Mouse (Mus musculus) forebrain, embryonic 12.5 days (tissue): ENCODE measurements around the gene Reep6. TPM values are rescaled to one million over a fixed set of nuclear protein-coding genes. Genes with fewer than 3 reads are reported as not detected.

ENCODE experiments used
- ATAC-seq: fragments of 200-750 bp; cut with Nextera tagmentation; 2 replicates; pipeline ENCODE4 v1.8.0; 2017; ENCODE audit warnings: moderate TSS enrichment; ENCODE audit not compliant: low FRiP score
- H3K27ac ChIP-seq: fragments of 300-500 bp; sonication (generic); 2 replicates; pipeline ENCODE4 v1.5.1; 2016; ENCODE audit warnings: mild to moderate bottlenecking
- H3K27me3 ChIP-seq: fragments of 300-500 bp; sonication (generic); 2 replicates; pipeline ENCODE4 v1.6.1; 2016; ENCODE audit warnings: mild to moderate bottlenecking
- H3K36me3 ChIP-seq: fragments of 300-500 bp; sonication (generic); replicated peaks from 2 replicates; pipeline ENCODE4 v1.6.1; 2016; ENCODE audit warnings: mild to moderate bottlenecking
- H3K4me1 ChIP-seq: fragments of 300-500 bp; sonication (generic); 2 replicates; pipeline ENCODE4 v1.6.1; 2016
- H3K4me2 ChIP-seq: fragments of 300-500 bp; sonication (generic); 2 replicates; pipeline ENCODE4 v1.6.1; 2016; ENCODE audit warnings: mild to moderate bottlenecking, moderate library complexity
- H3K4me3 ChIP-seq: fragments of 300-500 bp; sonication (generic); replicated peaks from 2 replicates; pipeline ENCODE4 v1.5.1; 2016; ENCODE audit warnings: mild to moderate bottlenecking
- H3K9ac ChIP-seq: fragments of 300-500 bp; sonication (generic); 2 replicates; pipeline ENCODE4 v1.6.1; 2016; ENCODE audit warnings: mild to moderate bottlenecking
- H3K9me3 ChIP-seq: fragments of 300-500 bp; sonication (generic); 2 replicates; pipeline ENCODE4 v1.6.1; 2016
- WGBS: fragments of 180-500 bp; shearing (Covaris S2); methylation state at CpG from one replicate; pipeline ENCODE4 v1.1.7; 2016; 5-methylcytosine and 5-hydroxymethylcytosine counted together
- polyA plus RNA-seq: library from polyadenylated mRNA; unstranded; fragments of >200 nt; fragmentation: Nextera tagmentation; extraction: Ambion mirVana; gene quantifications from 2 replicates; pipeline ENCODE4 v1.2.1, GENCODE M21; 2016

Reep6 gene
- polyA plus RNA-seq, 1 experiment from 2014 or later = 4.1 TPM

DNA sequence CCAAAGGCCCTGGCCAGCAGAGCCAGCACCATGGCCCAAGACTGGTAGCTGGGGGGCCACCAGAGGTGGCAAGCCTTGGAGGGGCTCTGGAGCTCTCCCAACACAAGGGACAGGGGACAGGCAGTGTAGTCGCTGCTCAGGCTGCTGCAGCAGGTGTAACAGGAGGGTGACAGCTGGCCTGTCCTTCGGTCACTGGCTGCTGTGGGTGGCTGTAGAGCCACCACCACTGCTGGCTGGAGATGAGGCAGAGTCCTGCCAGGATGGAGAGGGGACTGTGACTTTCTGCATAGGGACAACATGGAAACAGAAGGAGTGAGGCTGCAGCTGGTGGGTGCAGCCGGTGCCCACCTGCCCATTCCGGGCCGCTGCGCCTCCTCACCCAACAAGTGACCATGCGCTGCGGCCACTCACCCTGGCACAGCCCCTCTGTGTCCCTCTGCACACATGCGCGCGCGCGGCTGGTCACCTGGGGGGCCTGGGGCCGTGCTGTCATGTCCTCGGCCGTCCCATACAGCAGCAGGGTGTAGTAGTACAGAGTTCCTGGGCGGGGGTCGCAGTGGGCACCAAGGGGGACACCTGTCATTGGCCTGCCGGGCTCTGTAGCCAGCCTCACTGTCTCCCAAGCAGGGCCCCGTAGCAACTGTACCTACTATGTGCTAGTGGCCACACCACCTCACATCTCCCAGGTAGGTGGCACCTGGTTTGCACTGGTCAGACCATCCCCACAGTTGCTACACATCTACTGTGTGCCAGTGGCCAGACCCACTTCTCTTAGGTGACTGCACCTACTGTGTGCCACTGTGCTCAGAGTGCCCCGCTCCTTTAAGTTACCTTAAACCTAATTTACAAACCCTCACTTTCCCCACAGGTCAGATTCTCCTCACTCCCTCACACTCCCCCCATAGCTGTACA, 7.8 kb upstream of the Reep6 start:
- no peaks in the 10 kb centered on the region for H3K9me3 ChIP-seq
- 90% methylated on average over 21 of the region's 21 CpGs for WGBS
- H3K27me3 ChIP-seq = peaks cover 29% of the 10 kb centered on the region
- no peak overlapping the region for H3K4me3 ChIP-seq
- H3K4me1 ChIP-seq = peaks cover 31% of the 10 kb centered on the region
- H3K9ac ChIP-seq = no peak overlapping the region
- ATAC-seq = no peak
- peak overlapping the region; percentile 90; the same call in 1 of the 2 replicates for H3K4me2 ChIP-seq
- no peak overlapping the region for H3K27ac ChIP-seq
- H3K36me3 ChIP-seq = peaks cover 21% of the 10 kb centered on the region

DNA sequence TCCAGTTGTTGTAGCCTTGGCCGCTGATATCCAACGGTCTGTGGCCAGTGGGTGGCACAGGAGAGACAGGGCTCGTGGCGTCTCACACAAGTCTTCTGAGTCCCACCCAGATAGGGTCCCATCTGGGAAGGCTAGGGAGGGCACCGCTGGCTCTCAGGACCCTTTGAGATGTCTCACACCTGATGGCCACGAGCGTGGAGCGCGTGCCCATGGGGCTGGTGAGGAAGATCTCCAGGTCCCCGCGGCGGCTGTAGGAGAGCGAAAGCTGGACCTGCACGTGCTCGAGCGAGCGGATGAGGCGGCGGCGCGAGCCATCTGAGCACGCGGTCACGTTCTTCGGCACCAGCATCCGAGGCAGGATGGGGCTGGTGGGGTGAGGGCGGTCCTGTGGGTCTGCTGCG, 6.9 kb upstream of the Reep6 start:
- Histone ChIP-seq H3K4me1 (peaks cover 31% of the 10 kb centered on the region), H3K9ac (peak overlapping the region; percentile 58)
- WGBS = 4% methylated on average over 28 of the region's 28 CpGs

DNA sequence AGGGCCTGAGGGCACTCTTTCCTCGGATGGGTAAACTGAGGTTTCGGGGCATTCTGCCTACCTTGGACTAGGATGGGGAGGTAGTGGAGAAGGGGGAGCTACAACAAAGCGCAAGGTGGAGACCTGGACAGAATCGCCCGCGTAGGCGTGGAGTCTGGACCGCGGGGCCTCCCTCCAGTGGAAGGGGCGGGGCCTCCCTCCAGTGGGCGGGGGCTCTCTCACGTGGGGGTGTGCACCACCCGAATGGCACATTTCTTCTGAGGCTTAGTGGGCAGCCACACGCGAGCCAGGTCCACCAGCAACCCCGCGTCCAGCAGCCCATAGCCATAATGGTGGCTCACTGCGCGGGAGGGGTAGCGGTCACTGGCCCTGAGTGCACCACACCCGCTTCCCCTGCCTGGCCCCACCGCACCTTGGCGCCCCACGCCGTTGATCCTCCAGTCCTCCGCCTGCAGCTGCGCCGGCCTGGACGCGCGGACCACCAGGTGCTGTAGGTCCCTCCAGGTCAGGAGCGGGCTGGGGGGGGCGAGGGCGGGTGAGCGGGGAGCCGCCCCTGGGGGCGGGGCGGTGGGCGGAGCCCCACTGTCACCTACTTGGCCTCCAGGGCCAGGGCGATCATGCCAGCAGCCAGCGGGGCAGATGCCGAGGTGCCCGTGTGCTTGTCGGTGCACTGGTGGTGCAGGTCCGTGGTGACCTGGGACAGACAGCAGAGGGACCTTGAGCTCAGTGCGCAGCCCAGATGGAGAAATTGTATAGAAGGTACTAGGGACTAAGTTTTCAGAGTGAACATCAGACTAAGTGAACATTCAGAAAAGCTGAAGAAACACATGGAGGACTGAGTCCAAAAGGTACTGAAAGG, 6.3 kb upstream of the Reep6 start:
- Histone ChIP-seq H3K9me3 (no peaks in the 10 kb centered on the region), H3K27me3 (peaks cover 29% of the 10 kb centered on the region), H3K27ac (no peak overlapping the region), H3K4me3 (peak overlapping the region; percentile 51), H3K36me3 (peaks cover 5% of the 10 kb centered on the region; the same call in 1 of the 2 replicates), H3K4me2 (peak overlapping the region; percentile 90), H3K4me1 (peaks cover 31% of the 10 kb centered on the region), H3K9ac (peak overlapping the region; percentile 58)
- 2% methylated on average over 45 of the region's 46 CpGs for WGBS
- ATAC-seq = peak; percentile 15

More for the DNA sequence above, 6.9 kb upstream of the Reep6 start:
- Histone ChIP-seq H3K36me3 (peaks cover 12% of the 10 kb centered on the region), H3K9me3 (no peaks in the 10 kb centered on the region), H3K4me2 (peak overlapping the region; percentile 90), H3K4me3 (peak overlapping the region; percentile 51), H3K27me3 (peaks cover 29% of the 10 kb centered on the region), H3K27ac (no peak overlapping the region)
- ATAC-seq = no peak; the same call in 1 of the 2 replicates

DNA sequence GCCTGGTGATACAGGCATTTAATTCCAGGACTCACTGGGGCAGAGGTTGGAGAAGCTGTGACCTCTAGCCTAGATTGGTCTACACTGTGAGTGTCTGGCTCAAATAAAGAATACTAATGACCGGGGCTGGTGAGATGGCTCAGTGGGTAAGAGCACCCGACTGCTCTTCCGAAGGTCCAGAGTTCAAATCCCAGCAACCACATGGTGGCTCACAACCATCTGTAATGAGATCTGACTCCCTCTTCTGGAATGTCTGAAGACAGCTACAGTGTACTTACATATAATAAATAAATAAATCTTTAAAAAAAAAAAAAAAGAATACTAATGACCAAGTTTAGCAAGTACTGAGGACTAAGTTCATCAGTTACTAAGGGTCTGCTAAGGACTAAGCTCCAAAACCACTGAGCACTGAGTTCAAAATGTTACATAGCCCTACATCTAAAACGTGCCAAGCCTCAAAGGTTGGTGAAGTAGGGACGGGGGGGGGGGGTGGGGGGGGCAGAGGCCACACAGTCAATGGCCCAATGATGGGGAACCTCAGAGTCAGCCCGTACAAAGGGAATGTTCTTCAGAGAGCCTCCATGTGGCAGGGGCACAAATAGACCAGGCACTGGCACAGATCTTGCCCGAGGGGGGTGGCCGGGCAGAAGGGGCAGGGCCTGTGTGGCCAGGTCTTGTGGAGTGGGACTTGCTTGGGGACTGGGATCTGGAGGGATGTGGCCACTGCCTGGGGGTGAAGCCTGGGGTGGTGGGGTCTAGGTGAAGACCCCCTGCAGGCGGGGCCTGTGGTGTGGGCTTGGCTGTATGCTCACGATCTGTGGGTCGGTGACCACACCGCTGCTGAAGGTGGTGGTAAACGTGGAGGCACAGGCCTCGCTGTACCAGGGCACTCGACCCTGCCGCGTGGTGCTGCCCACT, 5.4 kb upstream of the Reep6 start:
- H3K9me3 ChIP-seq = no peaks in the 10 kb centered on the region
- ATAC-seq = no peak
- no peak overlapping the region for H3K9ac ChIP-seq
- no peaks in the 10 kb centered on the region for H3K36me3 ChIP-seq
- peak overlapping the region; percentile 90; the same call in 1 of the 2 replicates for H3K4me2 ChIP-seq
- H3K27me3 ChIP-seq = peaks cover 29% of the 10 kb centered on the region
- no peak overlapping the region for H3K4me3 ChIP-seq
- WGBS = 77% methylated on average over 17 of the region's 17 CpGs
- no peak overlapping the region for H3K27ac ChIP-seq
- peaks cover 29% of the 10 kb centered on the region for H3K4me1 ChIP-seq

DNA sequence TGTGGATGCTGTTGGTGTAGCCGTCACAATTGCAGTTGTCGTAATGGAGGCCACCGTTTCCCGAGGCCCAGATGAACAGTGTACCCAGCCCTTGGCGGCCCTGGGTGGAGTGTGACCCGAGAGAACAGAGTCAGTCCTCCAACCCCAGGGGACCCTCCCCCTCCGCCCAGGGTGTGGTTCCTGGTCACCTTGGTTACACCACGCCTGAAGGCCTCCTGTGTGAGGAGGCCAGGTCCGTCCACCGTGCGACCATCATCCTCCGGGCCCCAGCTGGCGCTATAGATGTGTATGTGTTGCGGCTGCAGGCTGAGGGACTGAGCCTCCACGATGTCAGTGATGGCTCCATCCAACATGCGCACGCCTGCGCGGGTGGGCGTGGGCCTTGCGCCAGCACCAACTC, 4.7 kb upstream of the Reep6 start:
- 88% methylated on average over 21 of the region's 21 CpGs for WGBS
- H3K4me1 ChIP-seq = peaks cover 25% of the 10 kb centered on the region
- ATAC-seq = no peak
- H3K27me3 ChIP-seq = peaks cover 29% of the 10 kb centered on the region
- H3K4me3 ChIP-seq = no peak overlapping the region
- H3K27ac ChIP-seq = no peak overlapping the region
- no peaks in the 10 kb centered on the region for H3K9me3 ChIP-seq
- H3K36me3 ChIP-seq = no peaks in the 10 kb centered on the region
- no peak overlapping the region for H3K4me2 ChIP-seq
- H3K9ac ChIP-seq = no peak overlapping the region

DNA sequence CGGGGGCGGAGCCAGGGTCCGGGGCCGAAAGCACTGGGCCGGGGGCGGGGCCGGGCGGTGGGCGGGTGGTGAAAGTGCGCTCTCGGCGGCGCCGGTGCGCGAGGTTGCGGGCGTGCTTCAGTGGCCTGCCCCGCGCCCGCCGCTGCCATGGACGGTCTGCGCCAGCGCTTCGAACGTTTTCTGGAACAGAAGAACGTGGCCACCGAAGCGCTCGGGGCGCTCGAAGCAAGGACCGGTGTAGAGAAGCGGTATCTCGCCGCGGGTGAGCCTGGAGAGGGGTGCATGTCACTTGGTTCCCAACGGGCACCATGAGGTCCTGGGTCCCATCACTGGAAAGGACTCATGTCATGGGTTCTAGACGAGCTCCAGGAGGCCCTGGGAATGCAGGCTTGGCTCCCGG, 331 bp downstream of the Reep6 start:
- no peak for ATAC-seq
- WGBS = 1% methylated on average over 41 of the region's 41 CpGs
- H3K4me2 ChIP-seq = peak overlapping the region; percentile 83
- peaks cover 34% of the 10 kb centered on the region for H3K27me3 ChIP-seq
- H3K4me3 ChIP-seq = peak overlapping the region; percentile 47
- no peaks in the 10 kb centered on the region for H3K36me3 ChIP-seq
- peak overlapping the region; percentile 47 for H3K9ac ChIP-seq
- peaks cover 15% of the 10 kb centered on the region for H3K4me1 ChIP-seq
- H3K9me3 ChIP-seq = no peaks in the 10 kb centered on the region
- no peak overlapping the region for H3K27ac ChIP-seq

- no peak for ATAC-seq
- H3K4me3 ChIP-seq = no peak overlapping the region
Observed at GRCm38 (mm10) chr10:80330888-80331287, 1.1 kb downstream of the Reep6 start.

DNA sequence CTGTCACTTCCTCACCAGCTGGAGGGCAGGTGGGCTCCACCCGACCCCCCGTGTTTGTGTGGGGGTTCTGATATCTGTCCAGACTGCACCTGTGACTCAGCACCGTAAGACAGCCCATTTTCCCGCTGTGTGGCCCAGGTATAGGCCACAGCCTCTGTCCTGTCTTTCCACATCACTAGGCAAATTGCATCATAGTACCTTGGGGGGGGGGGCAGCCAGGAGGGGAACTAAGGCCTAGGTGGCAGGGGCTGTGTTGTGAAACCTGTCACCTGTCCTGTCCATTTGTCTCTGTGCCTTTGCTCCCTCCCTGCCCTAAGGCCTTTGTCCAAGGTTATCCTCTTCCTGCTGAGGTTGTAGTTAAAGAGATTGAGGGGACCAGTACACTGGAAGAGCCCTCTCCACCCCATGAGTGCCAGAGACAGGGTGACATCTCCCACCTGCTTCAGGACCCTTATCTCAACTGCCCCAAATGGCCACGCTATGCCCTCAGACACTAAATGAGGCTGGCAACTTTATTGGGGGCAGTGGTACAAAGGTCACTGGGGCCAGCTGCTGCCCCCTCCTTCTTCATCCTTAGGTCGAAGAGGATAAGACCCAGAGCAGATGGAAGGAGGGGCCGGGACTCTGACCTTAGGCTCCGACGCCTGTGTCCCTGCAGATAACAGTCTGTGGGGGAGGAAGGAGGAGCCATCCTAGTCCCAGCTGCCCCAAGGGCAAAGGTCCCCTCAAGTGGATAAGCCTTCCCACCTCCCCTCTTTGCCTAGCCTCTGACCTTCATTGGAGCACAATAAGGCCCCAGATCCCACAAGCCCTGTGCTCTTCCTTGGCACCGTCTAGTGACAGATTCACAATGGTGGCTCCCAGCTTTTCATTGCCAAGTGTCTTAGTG, 2.1 kb downstream of the Reep6 start:
- no peak overlapping the region for H3K27ac ChIP-seq
- H3K4me2 ChIP-seq = no peak overlapping the region
- no peaks in the 10 kb centered on the region for H3K36me3 ChIP-seq
- peaks cover 15% of the 10 kb centered on the region for H3K4me1 ChIP-seq
- peaks cover 29% of the 10 kb centered on the region for H3K27me3 ChIP-seq
- no peaks in the 10 kb centered on the region for H3K9me3 ChIP-seq
- 0 out of 2 replicates have a peak overlapping the region, but pooled peaks have one; percentile 4 for H3K9ac ChIP-seq
- WGBS = 77% methylated on average over 10 of the region's 10 CpGs
- no peak for ATAC-seq
- no peak overlapping the region for H3K4me3 ChIP-seq

More at GRCm38 (mm10) chr10:80330888-80331287, 1.1 kb downstream of the Reep6 start:
- H3K27me3 ChIP-seq = peaks cover 32% of the 10 kb centered on the region
- peak overlapping the region; percentile 83 for H3K4me2 ChIP-seq
- H3K27ac ChIP-seq = no peak overlapping the region
- H3K4me1 ChIP-seq = peaks cover 15% of the 10 kb centered on the region
- WGBS = 85% methylated on average over 2 of the region's 2 CpGs
- H3K36me3 ChIP-seq = no peaks in the 10 kb centered on the region
- no peak overlapping the region for H3K9ac ChIP-seq
- H3K9me3 ChIP-seq = no peaks in the 10 kb centered on the region

DNA sequence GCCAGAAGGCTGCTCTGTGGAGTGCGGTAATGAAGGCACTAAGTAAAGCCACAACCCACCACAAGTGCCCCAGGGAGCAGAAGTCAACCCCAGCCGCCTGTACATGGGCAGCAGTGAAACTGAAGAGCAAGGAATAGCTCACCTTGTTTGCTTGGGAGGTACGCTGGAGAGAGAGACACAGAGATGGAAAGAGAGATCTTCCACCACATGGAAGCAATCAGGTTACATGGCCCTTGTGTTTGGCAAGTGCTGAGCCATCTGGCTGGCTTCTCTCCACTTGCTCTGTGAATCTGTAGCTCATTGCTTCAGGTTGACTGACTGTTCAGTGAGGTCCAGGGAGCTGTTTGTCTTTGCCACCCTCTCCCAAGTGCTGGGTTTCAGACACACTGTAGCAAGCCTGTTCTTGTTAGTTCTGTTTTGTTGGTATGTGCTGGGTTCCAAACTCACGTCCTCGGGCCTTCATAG, 2.8 kb downstream of the Reep6 start:
- Histone ChIP-seq H3K4me1 (peaks cover 15% of the 10 kb centered on the region), H3K36me3 (no peaks in the 10 kb centered on the region), H3K9ac (0 out of 2 replicates have a peak overlapping the region, but pooled peaks have one; percentile 4), H3K27me3 (peaks cover 29% of the 10 kb centered on the region), H3K9me3 (no peaks in the 10 kb centered on the region), H3K27ac (no peak overlapping the region), H3K4me3 (no peak overlapping the region), H3K4me2 (no peak overlapping the region)
- 89% methylated on average over 5 of the region's 5 CpGs for WGBS
- no peak for ATAC-seq

DNA sequence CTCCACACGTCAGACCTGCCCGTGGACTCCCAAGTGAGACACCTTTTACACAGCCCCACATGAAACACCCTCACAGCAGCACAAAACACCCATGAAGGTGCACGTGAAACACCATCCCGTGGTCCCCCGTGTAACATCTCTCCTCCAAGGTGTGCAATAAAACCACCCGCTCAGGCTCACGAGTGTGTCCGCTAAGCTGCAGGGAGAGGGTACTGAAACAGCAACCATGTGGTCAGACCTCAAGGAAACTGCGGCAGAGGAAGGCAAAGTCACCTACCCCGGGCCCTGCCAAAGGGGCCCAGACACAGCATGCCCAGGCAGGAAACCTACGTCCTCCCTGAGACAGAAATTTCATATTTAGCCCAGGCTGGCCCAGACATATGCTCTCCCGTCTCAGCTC, 6.5 kb downstream of the Reep6 start:
- H3K4me3 ChIP-seq = no peak overlapping the region
- H3K27ac ChIP-seq = no peak overlapping the region
- no peak overlapping the region for H3K9ac ChIP-seq
- peaks cover 49% of the 10 kb centered on the region for H3K27me3 ChIP-seq
- 92% methylated on average over 12 of the region's 12 CpGs for WGBS
- H3K9me3 ChIP-seq = no peaks in the 10 kb centered on the region
- H3K36me3 ChIP-seq = no peaks in the 10 kb centered on the region
- no peak overlapping the region for H3K4me2 ChIP-seq
- no peak for ATAC-seq
- H3K4me1 ChIP-seq = no peaks in the 10 kb centered on the region
